Mouse (Mus musculus): ENCODE measurements around the gene Nip7. TPM values are rescaled to one million over a fixed set of nuclear protein-coding genes. Genes with fewer than 3 reads are reported as not detected.
"Not testable (repeated sequence)": the region's sequence is repeated elsewhere in the genome, so short reads cannot be mapped to it uniquely, and the experiment has no call there.

Nip7 gene
- polyA plus RNA-seq, 1 experiment from 2014 or later, result 81.0 TPM

DNA sequence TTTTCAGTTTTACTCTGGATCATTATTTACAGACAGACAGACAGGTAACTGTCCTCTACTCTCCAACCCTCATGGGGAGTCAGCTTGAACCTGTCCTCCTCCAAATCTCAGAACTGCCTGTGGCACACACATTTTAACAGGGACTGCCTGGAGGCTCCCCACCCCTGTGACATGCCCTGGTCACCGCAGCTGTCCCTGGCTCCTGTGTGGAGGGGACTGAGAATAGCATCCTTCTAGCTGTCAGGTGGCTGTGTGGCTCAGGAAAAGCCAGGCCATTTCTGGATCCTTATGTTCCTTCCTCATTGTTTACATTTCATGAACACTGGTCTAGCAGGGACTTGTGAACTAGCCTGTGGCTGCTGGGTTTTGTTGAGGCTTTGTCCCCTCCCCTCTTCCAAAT, 17.5 kb downstream of the Nip7 start:
- H3K4me2 ChIP-seq, result no peak overlapping the region
- H3K27me3 ChIP-seq, result no peaks in the 10 kb centered on the region
- peaks cover 74% of the 10 kb centered on the region for H3K36me3 ChIP-seq
- H3K4me1 ChIP-seq, result no peaks in the 10 kb centered on the region
- ATAC-seq (ENCODE audit: borderline replicate concordance, extremely low read depth, low FRiP score, low TSS enrichment), result no peak
- 87% methylated on average over 1 of the region's 1 CpGs for WGBS
- no peak overlapping the region for H3K27ac ChIP-seq
- H3K4me3 ChIP-seq, result no peak overlapping the region
- H3K9ac ChIP-seq, result no peak overlapping the region
- H3K9me3 ChIP-seq, result no peaks in the 10 kb centered on the region

DNA sequence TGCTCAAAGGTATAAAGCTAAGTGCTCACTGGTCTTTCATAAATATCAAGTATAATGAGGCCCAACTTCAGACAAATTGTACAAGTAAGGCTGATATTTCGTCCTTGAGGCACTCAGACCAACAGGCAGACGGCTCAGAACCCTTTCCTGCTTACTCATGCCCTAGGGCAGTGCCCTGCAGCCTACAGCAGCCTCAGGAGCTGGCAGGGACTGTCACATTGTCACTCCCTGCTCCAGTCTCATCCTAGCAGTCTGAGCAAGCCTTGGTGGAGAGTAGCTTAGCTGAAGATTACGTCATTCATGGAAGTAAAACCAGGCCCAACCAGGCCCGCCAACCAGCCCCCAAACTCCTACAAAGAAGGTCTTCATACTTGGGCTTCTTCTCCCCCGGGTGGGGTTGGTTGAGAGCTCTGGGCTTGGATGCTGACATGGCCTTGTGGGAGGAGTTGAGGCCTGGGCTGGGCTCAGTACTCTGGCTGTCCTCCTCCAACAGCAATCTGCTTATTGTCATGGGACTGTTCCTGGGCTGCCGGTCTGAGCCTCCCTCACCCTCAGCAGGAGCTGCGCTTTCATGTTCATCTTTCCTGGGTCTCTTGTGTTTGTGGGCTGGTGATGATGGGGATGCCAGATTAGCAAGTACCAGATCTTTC, 19.7 kb downstream of the Nip7 start:
- Histone ChIP-seq H3K27me3 (no peaks in the 10 kb centered on the region), H3K27ac (no peak overlapping the region), H3K4me3 (no peak overlapping the region), H3K4me2 (no peak overlapping the region), H3K4me1 (no peaks in the 10 kb centered on the region), H3K9ac (no peak overlapping the region), H3K36me3 (peaks cover 80% of the 10 kb centered on the region), H3K9me3 (no peaks in the 10 kb centered on the region)
- 79% methylated on average over 7 of the region's 7 CpGs for WGBS
- ATAC-seq (ENCODE audit: borderline replicate concordance, extremely low read depth, low FRiP score, low TSS enrichment), result no peak

DNA sequence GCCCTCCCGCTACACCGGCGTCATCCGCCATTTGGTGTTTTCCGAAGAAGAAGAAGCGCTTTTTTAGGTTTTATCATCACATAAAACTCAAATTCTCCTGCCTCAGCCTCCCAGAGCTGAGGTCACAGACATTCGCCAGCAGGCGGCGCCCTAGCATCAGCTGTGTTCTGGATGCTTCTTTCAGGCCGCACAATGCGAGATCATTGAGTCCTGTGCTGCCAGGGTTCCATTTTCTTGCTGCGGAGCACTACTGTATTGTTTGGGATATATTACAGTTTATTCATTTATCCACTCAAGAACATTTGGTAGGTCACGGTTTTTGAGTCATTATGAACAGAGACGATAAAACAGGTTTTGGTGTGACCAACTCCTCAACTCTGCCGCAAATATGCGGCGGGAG, 28.7 kb downstream of the Nip7 start:
- Histone ChIP-seq H3K36me3 (peaks cover 68% of the 10 kb centered on the region), H3K27me3 (no peaks in the 10 kb centered on the region), H3K4me3 (no peak overlapping the region), H3K4me2 (no peak overlapping the region), H3K4me1 (no peaks in the 10 kb centered on the region), H3K9ac (no peak overlapping the region), H3K9me3 (no peaks in the 10 kb centered on the region), H3K27ac (no peak overlapping the region)
- WGBS, result 96% methylated on average over 17 of the region's 17 CpGs
- no peak for ATAC-seq (ENCODE audit: borderline replicate concordance, extremely low read depth, low FRiP score, low TSS enrichment)

DNA sequence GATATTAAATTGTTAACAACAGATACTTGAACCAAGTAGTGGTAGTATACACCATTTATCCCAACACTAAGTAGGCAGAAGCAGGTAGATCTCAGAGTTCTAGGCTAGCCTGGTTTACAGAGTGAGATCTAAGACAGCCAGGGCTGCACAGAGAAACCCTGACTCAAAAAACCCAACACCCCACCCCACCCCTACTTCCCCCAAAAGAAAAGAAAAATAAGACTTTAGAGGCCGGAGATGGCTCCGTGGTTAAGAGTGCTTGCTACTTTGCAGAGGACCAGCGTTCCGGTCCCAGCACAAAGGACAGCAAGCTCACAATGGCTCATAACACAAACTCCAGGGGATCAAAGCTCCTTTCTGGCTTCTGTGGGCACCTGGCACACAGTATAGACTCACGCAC, 29.3 kb downstream of the Nip7 start:
- H3K27me3 ChIP-seq, result no peaks in the 10 kb centered on the region
- H3K4me3 ChIP-seq, result no peak overlapping the region
- WGBS, result 95% methylated on average over 5 of the region's 5 CpGs
- H3K27ac ChIP-seq, result no peak overlapping the region
- H3K4me1 ChIP-seq, result no peaks in the 10 kb centered on the region
- H3K36me3 ChIP-seq, result peaks cover 69% of the 10 kb centered on the region
- ATAC-seq (ENCODE audit: borderline replicate concordance, extremely low read depth, low FRiP score, low TSS enrichment), result no peak
- no peaks in the 10 kb centered on the region for H3K9me3 ChIP-seq
- no peak overlapping the region for H3K4me2 ChIP-seq
- no peak overlapping the region for H3K9ac ChIP-seq

DNA sequence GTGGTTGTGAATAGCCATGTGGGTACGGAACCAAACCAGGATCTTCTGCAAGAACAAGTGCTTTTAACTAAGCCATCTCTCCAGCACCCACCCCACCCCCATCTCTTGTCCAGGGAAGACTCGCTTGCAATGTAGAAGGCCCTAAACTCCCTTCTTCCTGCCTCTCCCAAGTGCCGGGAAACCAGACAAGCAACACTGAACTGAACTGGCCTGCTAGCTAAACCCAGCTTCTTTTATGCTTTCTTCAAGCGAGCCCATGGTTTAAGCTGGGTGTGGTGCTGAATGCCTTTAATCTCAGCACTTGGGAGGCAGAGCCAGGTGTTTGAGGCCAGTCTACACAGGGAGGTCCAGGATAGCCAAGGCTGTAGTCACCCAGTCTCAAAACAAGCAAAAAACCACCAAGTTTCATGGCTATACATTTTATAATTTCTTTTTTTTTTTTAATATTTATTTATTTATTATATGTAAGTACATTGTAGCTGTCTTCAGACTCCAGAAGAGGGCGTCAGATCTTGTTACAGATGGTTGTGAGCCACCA, 31.9 kb downstream of the Nip7 start:
- Histone ChIP-seq H3K4me2 (no peak overlapping the region), H3K36me3 (peaks cover 63% of the 10 kb centered on the region), H3K27ac (no peak overlapping the region), H3K9ac (no peak overlapping the region), H3K4me1 (no peaks in the 10 kb centered on the region), H3K9me3 (no peaks in the 10 kb centered on the region), H3K27me3 (no peaks in the 10 kb centered on the region), H3K4me3 (no peak overlapping the region)
- WGBS, result 96% methylated on average over 5 of the region's 5 CpGs
- no peak for ATAC-seq (ENCODE audit: borderline replicate concordance, extremely low read depth, low FRiP score, low TSS enrichment)

DNA sequence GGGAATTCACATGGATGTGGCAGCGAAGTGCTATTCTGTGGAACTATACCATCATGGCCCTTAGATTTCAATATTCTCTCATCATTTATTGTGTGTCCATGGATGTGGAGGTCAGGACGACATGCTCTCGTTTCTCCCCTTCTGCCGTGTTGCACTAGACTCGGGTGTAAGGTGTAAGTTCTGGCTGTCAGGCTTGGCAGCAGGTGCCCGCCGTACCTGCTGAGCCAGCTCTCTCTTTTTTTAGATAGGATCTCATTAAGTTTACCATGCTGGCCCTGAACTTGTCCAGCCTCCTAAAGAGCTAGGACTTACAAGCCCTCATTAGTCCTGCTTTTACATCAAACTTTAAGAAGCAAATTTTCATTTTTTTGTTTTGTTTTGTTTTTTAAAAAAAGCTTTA, 33.9 kb downstream of the Nip7 start:
- Histone ChIP-seq H3K9me3 (no peaks in the 10 kb centered on the region), H3K27ac (no peak overlapping the region), H3K27me3 (no peaks in the 10 kb centered on the region), H3K36me3 (peaks cover 53% of the 10 kb centered on the region), H3K4me1 (peaks cover 12% of the 10 kb centered on the region), H3K4me2 (no peak overlapping the region), H3K9ac (no peak overlapping the region), H3K4me3 (no peak overlapping the region)
- ATAC-seq (ENCODE audit: borderline replicate concordance, extremely low read depth, low FRiP score, low TSS enrichment), result no peak
- 91% methylated on average over 7 of the region's 7 CpGs for WGBS

DNA sequence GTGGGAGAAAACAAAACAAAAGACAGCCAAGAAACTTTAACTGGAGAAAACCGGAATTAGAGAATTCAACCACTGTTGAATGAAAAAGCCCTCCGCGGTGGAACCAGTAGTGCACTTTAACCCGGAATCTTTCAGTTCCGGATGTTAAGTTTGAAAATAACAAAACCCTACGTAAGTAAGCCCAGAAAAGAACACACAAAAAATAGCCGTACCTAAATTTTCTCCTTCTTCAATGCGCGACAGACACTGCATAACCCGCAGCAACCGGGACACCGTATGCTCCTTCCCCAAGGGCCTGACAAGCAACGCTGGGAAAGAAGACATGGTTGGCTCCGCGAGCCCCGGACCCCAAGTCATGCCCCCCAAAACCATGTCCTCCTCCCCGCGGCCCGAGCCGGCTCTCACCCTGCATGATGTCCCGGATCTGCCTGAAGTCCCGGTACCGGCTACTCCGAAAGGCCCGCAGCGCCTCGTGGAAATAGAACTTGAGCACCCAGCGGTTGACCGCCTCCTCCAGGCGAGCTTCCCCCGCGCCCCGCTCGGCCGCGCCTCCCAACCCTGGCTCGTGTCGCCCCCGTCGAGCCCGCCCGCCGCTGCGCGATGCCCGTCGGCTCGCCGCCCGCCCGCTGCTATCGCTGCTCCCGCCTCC, 39.2 kb downstream of the Nip7 start:
- Histone ChIP-seq H3K4me1 (peaks cover 16% of the 10 kb centered on the region), H3K4me2 (peak overlapping the region; percentile 52), H3K9ac (peak overlapping the region; percentile 97), H3K4me3 (peak overlapping the region; percentile 98), H3K27me3 (no peaks in the 10 kb centered on the region), H3K36me3 (peaks cover 14% of the 10 kb centered on the region), H3K27ac (peak overlapping the region; percentile 95), H3K9me3 (no peaks in the 10 kb centered on the region)
- ATAC-seq (ENCODE audit: borderline replicate concordance, extremely low read depth, low FRiP score, low TSS enrichment), result peak; percentile 81; the same call in 1 of the 2 replicates
- WGBS, result under 1% methylated on average over 40 of the region's 53 CpGs

DNA sequence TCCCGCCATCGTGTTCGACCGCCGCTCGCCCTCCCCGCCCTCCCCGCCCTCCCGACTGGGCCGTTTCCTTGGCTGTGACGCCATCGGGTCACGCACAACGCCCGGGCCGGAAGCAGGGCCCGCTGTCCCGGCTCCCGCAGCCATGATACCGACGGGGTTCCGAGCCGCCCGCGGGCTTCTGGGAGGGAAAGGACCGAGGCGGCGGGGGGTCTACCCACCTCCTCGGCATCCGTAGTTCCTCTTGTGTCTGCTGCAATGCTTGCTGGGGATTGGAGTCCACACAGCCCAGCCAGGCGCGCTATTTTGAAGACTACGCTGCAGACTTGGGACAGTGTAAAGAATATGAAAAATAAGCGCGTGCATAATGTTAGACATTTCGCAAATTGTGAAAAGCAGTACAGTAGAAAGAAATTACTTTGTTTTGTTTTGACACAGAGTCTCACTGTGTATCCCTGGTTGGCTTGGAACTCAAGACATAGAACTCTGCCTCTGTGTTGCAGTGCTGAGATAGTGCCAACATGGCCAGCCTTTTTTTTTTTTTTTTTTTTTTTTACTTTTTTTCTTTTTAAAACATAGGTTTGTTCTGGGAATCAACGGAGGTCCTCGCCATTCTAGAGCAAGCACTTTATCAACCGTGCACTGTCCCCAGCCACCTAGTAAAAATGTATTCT, 39.8 kb downstream of the Nip7 start, which contains the start of gene Terf2:
Terf2 (minus strand) TSS at position 182 of the 671 bp plus-strand sequence.
- Histone ChIP-seq H3K27ac (peak within 1 kb of the TSS; percentile 95), H3K4me1 (peaks cover 16% of the 10 kb centered on the region), H3K4me3 (peak within 1 kb of the TSS; percentile 98), H3K27me3 (no peaks in the 10 kb centered on the region), H3K9me3 (no peaks in the 10 kb centered on the region), H3K36me3 (peaks cover 9% of the 10 kb centered on the region; the same call in 1 of the 2 replicates), H3K4me2 (peak within 1 kb of the TSS; percentile 52), H3K9ac (peak within 1 kb of the TSS; percentile 97)
- WGBS, result 4% methylated on average over 39 of the region's 39 CpGs
- ATAC-seq (ENCODE audit: borderline replicate concordance, extremely low read depth, low FRiP score, low TSS enrichment), result peak; percentile 95

DNA sequence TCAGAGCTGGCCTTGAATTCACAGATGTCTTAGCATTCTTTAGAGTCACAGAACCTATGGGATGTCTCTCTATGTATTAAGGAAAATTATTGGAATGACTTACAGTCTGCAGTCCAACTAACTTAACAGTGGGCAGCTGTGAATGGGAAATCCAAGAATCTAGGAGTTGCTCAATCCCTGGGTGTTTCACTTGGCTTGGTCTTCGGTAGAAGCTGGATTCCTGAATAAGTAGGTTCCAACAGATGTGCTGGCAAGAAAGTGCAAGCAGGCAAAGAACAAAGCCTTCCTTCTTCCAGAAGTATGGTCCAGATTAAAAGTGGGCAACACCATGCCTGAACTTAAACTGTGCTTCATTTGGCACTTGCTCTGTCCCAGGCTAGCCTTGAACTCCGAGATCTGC, 44.0 kb downstream of the Nip7 start:
- no peaks in the 10 kb centered on the region for H3K27me3 ChIP-seq
- WGBS, result 73% methylated on average over 2 of the region's 2 CpGs

DNA sequence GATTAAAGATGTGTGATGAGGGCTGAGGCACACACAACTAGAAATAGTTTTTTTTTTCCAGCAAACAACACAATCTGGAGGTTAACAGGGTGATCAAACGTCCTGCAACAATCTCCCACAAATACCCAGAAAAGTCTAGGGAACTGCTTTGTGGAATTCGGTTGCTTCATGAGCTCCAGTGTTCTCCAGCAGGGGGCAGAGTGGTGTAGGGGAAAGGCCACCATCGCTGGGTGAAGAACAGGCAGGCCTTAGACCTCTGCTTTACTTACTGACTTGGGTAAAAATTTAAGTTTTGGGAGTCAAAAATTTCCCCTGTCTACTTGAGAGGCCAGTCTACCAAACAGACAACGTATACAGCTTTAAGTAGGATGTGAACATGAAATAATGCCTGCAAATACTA, 47.9 kb downstream of the Nip7 start:
- H3K9ac ChIP-seq, result no peak overlapping the region
- H3K36me3 ChIP-seq, result no peaks in the 10 kb centered on the region
- H3K4me1 ChIP-seq, result peaks cover 8% of the 10 kb centered on the region; the same call in 1 of the 2 replicates
- WGBS, result 8% methylated on average over 4 of the region's 4 CpGs
- H3K27me3 ChIP-seq, result no peaks in the 10 kb centered on the region
- H3K4me2 ChIP-seq, result no peak overlapping the region
- no peak overlapping the region for H3K27ac ChIP-seq
- no peak for ATAC-seq (ENCODE audit: borderline replicate concordance, extremely low read depth, low FRiP score, low TSS enrichment)
- H3K9me3 ChIP-seq, result no peaks in the 10 kb centered on the region
- H3K4me3 ChIP-seq, result no peak overlapping the region

More for the DNA sequence above, 44.0 kb downstream of the Nip7 start:
- ATAC-seq (ENCODE audit: borderline replicate concordance, extremely low read depth, low FRiP score, low TSS enrichment), result no peak
- Histone ChIP-seq H3K4me1 (peaks cover 4% of the 10 kb centered on the region; the same call in 1 of the 2 replicates), H3K9ac (no peak overlapping the region), H3K9me3 (no peaks in the 10 kb centered on the region), H3K4me3 (no peak overlapping the region), H3K27ac (no peak overlapping the region), H3K4me2 (no peak overlapping the region), H3K36me3 (no peaks in the 10 kb centered on the region)

DNA sequence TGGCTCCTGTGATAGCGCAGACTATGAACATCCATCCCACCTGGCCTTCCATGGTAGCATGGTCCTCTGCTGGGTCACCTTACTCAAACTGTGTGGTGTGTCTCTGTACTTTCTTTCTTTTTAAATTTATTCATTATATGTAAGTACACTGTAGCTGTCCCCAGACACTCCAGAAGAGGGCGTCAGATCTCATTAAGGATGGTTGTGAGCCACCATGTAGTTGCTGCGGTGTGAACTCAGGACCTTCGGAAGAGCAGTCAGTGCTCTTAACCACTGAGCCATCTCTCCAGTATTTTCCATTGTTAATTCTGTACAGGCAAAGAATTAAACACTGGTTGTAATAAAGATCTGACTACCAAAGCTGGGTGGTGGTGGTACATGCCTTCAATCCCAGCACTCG, 51.4 kb downstream of the Nip7 start:
- not testable (repeated sequence) for H3K9ac ChIP-seq; ATAC-seq (ENCODE audit: borderline replicate concordance, extremely low read depth, low FRiP score, low TSS enrichment); H3K4me3 ChIP-seq; H3K36me3 ChIP-seq; H3K27ac ChIP-seq; H3K4me2 ChIP-seq; H3K9me3 ChIP-seq; H3K27me3 ChIP-seq
- WGBS, result 89% methylated on average over 5 of the region's 5 CpGs
- H3K4me1 ChIP-seq, result peaks cover 14% of the 10 kb centered on the region; the same call in 1 of the 2 replicates
